Mouse (Mus musculus) intestine, embryonic 16.5 days (tissue): ENCODE results near the gene Acot4. TPM values are rescaled to one million over a fixed set of nuclear protein-coding genes. Genes with fewer than 3 reads are reported as not detected.
"Not testable (repeated sequence)": the region's sequence is repeated elsewhere in the genome, so short reads cannot be mapped to it uniquely, and the experiment has no call there.

Source experiments
- ATAC-seq: fragments of 200-750 bp; cut with Nextera tagmentation; 2 replicates; pipeline ENCODE4 v1.8.0; 2017; ENCODE audit warnings: moderate TSS enrichment, moderate library complexity
- H3K27ac ChIP-seq: fragments of 300-500 bp; sonication (generic); 2 replicates; pipeline ENCODE4 v1.5.1; 2014; ENCODE audit warnings: mild to moderate bottlenecking, low read length
- H3K27me3 ChIP-seq: fragments of 300-500 bp; sonication (generic); replicated peaks from 2 replicates; pipeline ENCODE4 v1.6.1; 2014; ENCODE audit warnings: low read length, control low read depth, mixed read lengths; ENCODE audit not compliant: control insufficient read depth, insufficient read depth
- H3K36me3 ChIP-seq: fragments of 300-500 bp; sonication (generic); 2 replicates; pipeline ENCODE4 v1.6.1; 2014; ENCODE audit warnings: low read length, control low read depth; ENCODE audit not compliant: control insufficient read depth, insufficient read depth
- H3K4me1 ChIP-seq: fragments of 300-500 bp; sonication (generic); 2 replicates; pipeline ENCODE4 v1.6.1; 2014; ENCODE audit warnings: low read length, control low read depth, mixed read lengths; ENCODE audit not compliant: control insufficient read depth, insufficient read depth
- H3K4me2 ChIP-seq: fragments of 300-500 bp; sonication (generic); 2 replicates; pipeline ENCODE4 v1.6.1; 2014; ENCODE audit warnings: low read depth, low read length, control low read depth
- H3K4me3 ChIP-seq: fragments of 300-500 bp; sonication (generic); 2 replicates; pipeline ENCODE4 v1.5.1; 2014; ENCODE audit warnings: mild to moderate bottlenecking, low read length
- H3K9ac ChIP-seq: fragments of 300-500 bp; sonication (generic); 2 replicates; pipeline ENCODE4 v1.6.1; 2014; ENCODE audit warnings: low read depth, low read length
- H3K9me3 ChIP-seq: fragments of 300-500 bp; sonication (generic); 2 replicates; pipeline ENCODE4 v1.6.1; 2016; ENCODE audit warnings: low read length, control low read depth; ENCODE audit not compliant: control insufficient read depth
- WGBS: fragments of 180-500 bp; shearing (Covaris S2); extraction: QIAGEN DNeasy Blood & Tissue Kit; methylation state at CpG from one replicate; pipeline ENCODE4 v1.1.7; 2014; 5-methylcytosine and 5-hydroxymethylcytosine counted together
- polyA plus RNA-seq: library from polyadenylated mRNA; unstranded; fragments of >200 nt; fragmentation: Nextera tagmentation; extraction: Ambion mirVana; gene quantifications from 2 replicates; pipeline ENCODE4 v1.2.1, GENCODE M21; 2015

The Acot4 gene
- polyA plus RNA-seq, 1 experiment from 2014 or later = 12.9 TPM

DNA sequence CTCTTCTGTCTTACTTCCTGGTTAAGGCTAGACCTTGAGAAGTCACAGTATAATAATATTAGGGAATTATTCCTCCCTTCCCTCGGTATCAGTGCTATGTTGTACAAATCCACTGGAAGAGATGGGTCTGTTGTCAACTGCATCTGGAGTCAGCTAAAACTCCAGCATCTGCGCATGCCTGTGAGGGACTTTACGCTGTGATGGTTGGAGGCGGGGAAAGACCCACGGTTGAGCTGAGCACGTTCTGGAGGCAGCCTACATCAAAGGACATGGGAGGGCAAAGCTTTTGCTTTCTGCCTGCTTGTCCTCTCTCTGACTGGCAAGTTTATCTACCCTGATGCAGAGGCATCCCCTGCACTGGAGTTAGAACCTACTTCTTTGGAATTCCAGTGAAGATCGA lies 12.3 kb upstream of the Acot4 start:
- no peak overlapping the region for H3K4me3 ChIP-seq
- H3K9me3 ChIP-seq = no peaks in the 10 kb centered on the region
- no peaks in the 10 kb centered on the region for H3K36me3 ChIP-seq
- H3K27me3 ChIP-seq = no peaks in the 10 kb centered on the region
- no peak for ATAC-seq
- 89% methylated on average over 7 of the region's 7 CpGs for WGBS
- no peak overlapping the region for H3K9ac ChIP-seq
- no peak overlapping the region for H3K27ac ChIP-seq
- H3K4me1 ChIP-seq = 0 out of 2 replicates have a peak, but pooled peaks cover 5% of the 10 kb centered on the region
- H3K4me2 ChIP-seq = no peak overlapping the region

DNA sequence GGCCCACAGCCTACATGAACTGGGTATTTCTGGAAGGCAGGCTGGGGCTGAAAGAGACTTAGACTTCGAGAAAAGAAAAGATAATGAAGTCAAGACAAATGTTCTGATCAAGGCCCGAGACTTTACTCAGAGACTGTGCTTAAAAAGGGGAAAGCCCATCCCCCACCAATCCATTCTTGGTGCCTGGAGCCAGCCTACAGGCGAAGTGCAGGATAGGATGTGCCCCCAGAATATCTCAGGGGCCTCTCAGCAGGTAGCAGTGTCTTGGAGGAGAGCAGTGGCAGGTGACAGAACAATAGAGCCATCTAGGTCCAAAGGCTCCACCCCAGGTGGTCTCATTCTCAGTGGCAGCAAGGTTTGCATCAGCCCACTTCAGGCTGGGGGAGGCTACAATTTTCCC lies 9.9 kb upstream of the Acot4 start:
- H3K36me3 ChIP-seq, H3K9ac ChIP-seq, H3K9me3 ChIP-seq, H3K4me1 ChIP-seq, H3K4me2 ChIP-seq, H3K27me3 ChIP-seq, ATAC-seq, H3K27ac ChIP-seq, H3K4me3 ChIP-seq: not testable (repeated sequence)
- 57% methylated on average over 3 of the region's 3 CpGs for WGBS

DNA sequence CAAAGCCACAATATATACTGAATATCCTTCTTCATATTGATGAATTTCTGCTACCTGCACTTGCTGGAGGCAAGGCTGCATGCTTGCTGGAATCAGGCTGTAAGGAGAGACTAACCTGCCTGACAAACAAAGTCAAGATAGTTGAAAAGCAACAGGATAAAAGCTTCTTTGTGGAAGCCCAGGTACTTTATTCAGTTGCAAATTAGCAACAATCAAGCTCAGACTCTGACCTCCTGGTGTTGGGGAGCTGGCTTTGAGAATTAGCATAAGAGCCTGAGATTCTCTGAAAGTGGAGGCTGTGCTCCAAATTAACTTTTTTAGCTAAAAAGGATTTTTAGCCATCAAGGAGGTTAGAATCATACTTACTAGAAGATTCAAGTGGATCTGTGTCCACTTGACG lies 9.1 kb upstream of the Acot4 start:
- not testable (repeated sequence) for H3K27me3 ChIP-seq, ATAC-seq, H3K27ac ChIP-seq, H3K36me3 ChIP-seq, H3K4me2 ChIP-seq, H3K4me3 ChIP-seq, H3K9me3 ChIP-seq, H3K4me1 ChIP-seq, H3K9ac ChIP-seq
- 98% methylated on average over 1 of the region's 1 CpGs for WGBS

DNA sequence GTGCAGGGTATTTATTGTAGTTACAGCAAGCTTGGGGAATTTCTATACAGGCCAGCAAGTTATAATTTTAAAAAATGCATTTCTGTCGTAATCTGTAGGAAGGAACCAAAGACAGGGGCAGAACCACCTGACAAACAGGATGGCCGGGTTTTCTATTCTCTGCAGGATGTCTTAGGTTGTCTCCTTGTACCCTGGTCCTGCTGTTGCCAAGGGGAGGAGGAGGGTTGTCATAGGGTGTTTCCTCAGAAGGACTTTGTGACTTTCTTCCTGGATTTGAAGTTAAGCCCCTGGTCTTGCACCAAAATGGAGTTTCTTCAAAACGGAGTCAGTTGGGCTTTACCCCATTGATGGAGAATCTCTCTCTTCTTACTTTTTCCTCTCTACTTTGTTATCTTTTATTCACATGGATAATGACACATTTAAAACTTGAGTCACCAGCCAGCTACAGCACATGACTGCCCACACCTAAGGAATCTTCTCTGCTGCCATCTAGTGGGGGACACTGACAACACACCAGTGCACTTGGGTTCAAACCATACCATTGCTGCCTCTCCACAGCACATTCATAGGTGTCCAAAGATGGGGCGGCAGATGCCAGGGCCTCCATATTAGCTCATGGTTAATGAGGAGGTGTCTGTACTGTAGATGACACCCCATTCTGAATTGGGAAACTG lies 7.4 kb upstream of the Acot4 start:
- H3K9ac ChIP-seq = no peak overlapping the region
- no peaks in the 10 kb centered on the region for H3K9me3 ChIP-seq
- H3K27ac ChIP-seq = no peak overlapping the region
- no peaks in the 10 kb centered on the region for H3K36me3 ChIP-seq
- no peak overlapping the region for H3K4me3 ChIP-seq
- 0 out of 2 replicates have a peak, but pooled peaks cover 4% of the 10 kb centered on the region for H3K4me1 ChIP-seq
- no peaks in the 10 kb centered on the region for H3K27me3 ChIP-seq
- 68% methylated on average over 4 of the region's 4 CpGs for WGBS
- peak; percentile 81 for ATAC-seq
- no peak overlapping the region for H3K4me2 ChIP-seq

DNA sequence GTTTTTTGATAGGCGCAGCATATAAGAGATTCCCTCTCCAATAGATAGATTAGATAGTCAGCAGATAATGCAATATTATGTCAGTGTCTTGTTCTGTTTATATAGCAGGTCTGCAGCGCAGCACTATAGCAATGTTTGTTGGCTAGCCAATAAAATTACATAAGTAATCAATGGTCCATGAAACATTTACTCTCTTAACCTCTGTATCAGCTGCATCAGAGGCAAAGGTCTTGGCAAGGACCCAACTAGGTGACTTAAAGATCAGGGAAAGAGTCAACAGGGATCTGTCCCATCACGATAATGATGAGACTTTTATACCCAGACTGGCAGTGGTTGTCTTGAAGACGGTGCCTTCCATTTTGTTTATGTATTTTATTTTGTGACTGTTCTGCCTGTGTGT lies 5.3 kb upstream of the Acot4 start:
- WGBS = 80% methylated on average over 4 of the region's 4 CpGs
- ATAC-seq = no peak

DNA sequence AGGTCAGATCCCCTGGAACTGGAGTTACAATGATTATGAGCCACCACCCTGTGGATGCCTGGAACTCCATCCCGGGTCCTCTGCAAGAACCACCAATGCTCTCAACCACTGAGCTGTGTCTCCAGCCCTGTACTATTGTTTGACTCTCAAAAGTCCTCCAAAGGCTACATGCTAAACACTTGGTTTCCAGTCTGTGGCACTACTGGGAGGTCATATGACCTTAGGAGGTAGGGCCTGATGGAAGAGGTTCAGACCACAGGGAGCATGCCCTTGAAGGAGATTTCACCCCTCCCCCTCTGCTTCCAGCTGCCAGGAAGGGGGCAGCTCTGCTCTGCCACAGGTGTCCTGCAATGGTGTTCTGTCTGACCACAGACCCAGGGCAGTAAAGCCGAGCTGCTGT lies 4.9 kb upstream of the Acot4 start:
- H3K4me1 ChIP-seq, H3K4me2 ChIP-seq, H3K27me3 ChIP-seq, H3K27ac ChIP-seq, H3K4me3 ChIP-seq, H3K9ac ChIP-seq, ATAC-seq, H3K36me3 ChIP-seq, H3K9me3 ChIP-seq: not testable (repeated sequence)
- 72% methylated on average over 2 of the region's 2 CpGs for WGBS

More for the DNA sequence above, 5.3 kb upstream of the Acot4 start:
- Histone ChIP-seq H3K27ac (no peak overlapping the region), H3K4me1 (0 out of 2 replicates have a peak, but pooled peaks cover 4% of the 10 kb centered on the region), H3K9me3 (no peaks in the 10 kb centered on the region), H3K4me2 (no peak overlapping the region), H3K27me3 (no peaks in the 10 kb centered on the region), H3K9ac (no peak overlapping the region), H3K4me3 (no peak overlapping the region), H3K36me3 (no peaks in the 10 kb centered on the region)

DNA sequence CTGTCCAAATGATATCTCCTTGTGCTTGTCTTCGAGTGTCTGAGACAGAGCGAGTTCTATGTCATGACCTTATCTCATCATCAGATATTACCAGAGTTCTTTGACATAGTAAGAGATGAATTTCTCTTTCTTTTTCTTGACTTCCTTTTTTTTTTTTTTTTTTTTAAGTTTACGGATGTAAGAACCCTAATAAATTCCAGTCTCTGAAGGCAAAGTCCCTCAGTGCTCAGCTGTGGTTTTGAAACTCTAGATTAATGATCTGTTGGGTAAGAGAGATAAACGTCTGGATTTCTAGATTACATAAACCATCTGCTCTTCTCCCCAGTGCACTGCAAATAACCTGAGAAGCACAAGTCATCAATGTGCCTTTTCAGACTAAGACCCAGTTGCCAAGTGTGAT lies 4.1 kb upstream of the Acot4 start:
- Histone ChIP-seq H3K9me3 (no peaks in the 10 kb centered on the region), H3K4me2 (no peak overlapping the region), H3K4me1 (0 out of 2 replicates have a peak, but pooled peaks cover 4% of the 10 kb centered on the region), H3K27me3 (no peaks in the 10 kb centered on the region), H3K9ac (no peak overlapping the region), H3K36me3 (no peaks in the 10 kb centered on the region), H3K4me3 (no peak overlapping the region), H3K27ac (no peak overlapping the region)
- 29% methylated on average over 4 of the region's 4 CpGs for WGBS
- ATAC-seq = peak; percentile 14; the same call in 1 of the 2 replicates

DNA sequence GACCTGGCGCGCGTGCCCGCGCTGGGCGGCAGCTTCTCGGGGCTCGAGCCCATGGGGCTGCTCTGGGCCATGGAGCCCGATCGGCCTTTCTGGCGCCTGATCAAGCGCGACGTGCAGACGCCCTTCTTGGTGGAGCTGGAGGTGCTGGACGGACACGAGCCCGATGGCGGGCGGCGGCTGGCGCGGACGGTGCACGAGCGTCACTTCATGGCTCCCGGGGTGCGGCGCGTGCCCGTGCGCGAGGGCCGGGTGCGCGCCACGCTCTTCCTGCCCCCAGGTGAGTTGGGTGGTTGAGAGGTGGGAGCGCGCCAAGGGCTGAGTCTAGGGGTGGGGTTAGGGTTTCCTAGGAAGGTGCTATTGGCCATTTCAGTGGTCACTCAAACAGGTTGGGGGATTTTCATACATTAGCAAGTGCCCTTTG lies 522 bp downstream of the Acot4 start, which contains the start of gene Gm49366:
Gene Gm49366 (plus strand): TSS at position 245 of the 421 bp plus-strand sequence.
- Histone ChIP-seq H3K9ac (peak within 1 kb of the TSS; percentile 71), H3K27ac (peak within 1 kb of the TSS; percentile 48; the same call in 1 of the 2 replicates)

DNA sequence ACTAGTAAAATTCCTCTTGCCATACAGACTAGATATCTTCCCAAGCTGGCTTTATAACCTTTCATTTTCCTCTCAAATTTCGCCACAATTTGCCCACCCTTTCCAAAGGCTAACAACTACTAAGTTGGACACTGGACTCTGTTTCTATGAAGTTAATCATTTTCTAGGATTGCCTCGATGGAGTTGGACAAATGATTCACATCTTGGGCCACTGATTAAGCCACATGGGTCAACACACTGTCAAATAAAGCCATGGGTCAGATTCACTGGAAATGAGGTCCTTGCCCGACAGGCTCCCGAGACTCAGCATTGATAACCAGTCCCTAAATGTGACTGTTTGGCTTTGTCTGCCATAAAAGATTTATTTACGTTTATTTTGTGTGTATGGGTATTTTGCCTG lies 4.1 kb downstream of the Acot4 start:
- H3K9ac ChIP-seq = no peak overlapping the region
- no peak overlapping the region for H3K4me2 ChIP-seq
- peak; percentile 22; the same call in 1 of the 2 replicates for ATAC-seq
- H3K4me1 ChIP-seq = no peaks in the 10 kb centered on the region
- H3K4me3 ChIP-seq = no peak overlapping the region
- H3K9me3 ChIP-seq = no peaks in the 10 kb centered on the region; the same call in 1 of the 2 replicates
- 57% methylated on average over 5 of the region's 5 CpGs for WGBS
- H3K36me3 ChIP-seq = peaks cover 3% of the 10 kb centered on the region; the same call in 1 of the 2 replicates
- H3K27me3 ChIP-seq = no peaks in the 10 kb centered on the region
- peak overlapping the region; percentile 25 for H3K27ac ChIP-seq

More for the DNA sequence above, 522 bp downstream of the Acot4 start, which contains the start of gene Gm49366:
- not testable (repeated sequence) for H3K36me3 ChIP-seq, H3K9me3 ChIP-seq, H3K4me1 ChIP-seq, H3K27me3 ChIP-seq
- 3% methylated on average over 39 of the region's 39 CpGs for WGBS
- ATAC-seq = peak; percentile 65
- Histone ChIP-seq H3K4me2 (peak within 1 kb of the TSS; percentile 71), H3K4me3 (peak within 1 kb of the TSS; percentile 53)
